Mouse (Mus musculus) gastrocnemius, adult 18-20 months (tissue): ENCODE data around the gene Ftsj3. TPM values are rescaled to one million over a fixed set of nuclear protein-coding genes. Genes with fewer than 3 reads are reported as not detected.

Source experiments
- DNase-seq: peaks from one replicate; pipeline ENCODE4 v3.0.0; 2021; ENCODE audit warnings: low spot score
- long read RNA-seq, 2 experiments: library from polyadenylated mRNA; stranded (forward); transcript quantifications; one replicate each; pipeline ENCODE4 v2.0.0; 2021
- total RNA-seq, 2 experiments: library from RNA; stranded (reverse); gene quantifications; 2 replicates each; pipeline ENCODE4 v1.2.3; 2021

Gene Ftsj3
- total RNA-seq: 10 to 100 TPM; 20.7 to 20.9 TPM
- long read RNA-seq, experiment 1, transcript Ftsj3-201 (21 exons, 3,144 nt): major isoform, 22 of 28 reads
- long read RNA-seq, experiment 1, partial matches to known transcripts: 4 of 28 reads
- long read RNA-seq, experiment 1, other reads (novel, unspliced or antisense): 2 of 28 reads
- long read RNA-seq, experiment 2, transcript Ftsj3-201 (21 exons, 3,144 nt): major isoform, 32 of 38 reads
- long read RNA-seq, experiment 2, partial matches to known transcripts: 5 of 38 reads
- long read RNA-seq, experiment 2, other reads (novel, unspliced or antisense): 1 of 38 reads

DNA sequence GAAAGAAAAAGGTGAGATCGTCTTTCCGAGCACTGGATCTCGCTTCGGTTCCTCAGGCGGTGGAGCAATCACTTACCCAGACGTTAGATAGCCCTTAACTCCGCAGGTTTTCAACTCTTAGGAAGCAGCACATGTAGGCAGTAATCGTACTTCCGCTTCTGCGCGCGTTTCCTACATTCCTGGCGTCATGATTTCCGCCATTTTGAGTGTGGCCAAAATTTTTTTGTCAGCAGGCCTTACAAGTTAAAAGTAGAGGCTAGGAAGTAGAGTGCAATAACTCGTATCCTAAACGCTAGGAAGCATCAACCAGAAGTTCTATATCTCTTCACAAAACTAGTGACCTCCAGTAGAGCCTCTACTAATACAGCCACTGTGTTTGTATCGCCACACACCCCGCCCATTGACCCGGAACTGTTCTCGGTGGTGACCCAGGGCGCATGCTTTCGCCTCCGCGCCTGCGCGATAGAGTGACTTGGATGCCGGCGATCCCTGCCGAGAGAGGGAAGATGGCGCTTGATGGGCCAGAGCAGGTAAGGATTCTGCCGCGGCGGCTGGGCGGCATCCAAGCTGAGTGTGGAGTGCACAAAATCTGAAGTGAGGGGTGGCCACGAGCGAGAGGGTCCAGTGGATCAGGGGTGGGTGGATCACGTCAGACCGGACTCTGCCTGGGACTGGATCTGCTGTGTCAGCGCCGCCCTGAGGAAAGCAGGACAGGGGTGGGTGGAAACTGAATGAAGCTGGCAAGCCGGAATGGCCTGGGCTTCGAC lies at the start of gene Ftsj3, which contains the start of gene Psmc5:
Gene Ftsj3 (minus strand): TSS at position 395 of the 767 bp plus-strand sequence.
Gene Psmc5 (plus strand): TSS at position 470 of the 767 bp plus-strand sequence.
- peak; percentile 99 for DNase-seq

DNA sequence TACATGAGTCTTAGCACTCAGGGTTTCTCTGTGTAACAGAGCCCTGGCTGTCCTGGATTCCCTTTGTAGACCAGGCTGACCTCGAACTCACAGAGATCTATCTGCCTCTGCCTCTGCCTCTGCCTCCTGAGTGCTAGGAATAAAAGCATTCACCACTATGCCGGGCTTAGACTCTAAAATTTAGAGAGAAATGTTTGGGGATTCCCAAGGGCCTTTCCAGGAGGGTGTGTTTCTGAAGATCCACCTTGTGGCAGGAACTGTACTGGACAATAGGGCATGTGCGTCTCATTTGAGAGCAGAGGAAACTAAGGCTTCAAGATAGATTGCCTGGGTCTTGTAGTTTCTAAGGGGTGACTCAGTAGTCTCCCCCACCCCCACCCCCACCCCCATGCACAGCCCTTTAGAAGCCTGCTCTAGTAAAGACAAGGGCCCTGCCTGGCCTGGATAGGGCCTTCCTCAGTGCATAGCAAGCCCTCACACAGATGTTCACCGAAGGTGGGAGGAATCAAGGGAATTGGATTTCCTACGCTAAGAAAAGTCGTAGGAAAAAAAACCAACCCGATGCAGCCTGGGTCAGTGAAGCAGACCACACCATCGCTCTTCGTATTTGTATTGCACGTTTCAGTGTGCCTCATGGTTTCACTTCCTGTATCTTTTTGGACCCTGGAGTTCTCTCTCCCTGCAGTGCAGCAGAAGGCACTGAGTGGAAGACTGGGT lies 49.6 kb upstream of the Ftsj3 start:
- no peak for DNase-seq

DNA sequence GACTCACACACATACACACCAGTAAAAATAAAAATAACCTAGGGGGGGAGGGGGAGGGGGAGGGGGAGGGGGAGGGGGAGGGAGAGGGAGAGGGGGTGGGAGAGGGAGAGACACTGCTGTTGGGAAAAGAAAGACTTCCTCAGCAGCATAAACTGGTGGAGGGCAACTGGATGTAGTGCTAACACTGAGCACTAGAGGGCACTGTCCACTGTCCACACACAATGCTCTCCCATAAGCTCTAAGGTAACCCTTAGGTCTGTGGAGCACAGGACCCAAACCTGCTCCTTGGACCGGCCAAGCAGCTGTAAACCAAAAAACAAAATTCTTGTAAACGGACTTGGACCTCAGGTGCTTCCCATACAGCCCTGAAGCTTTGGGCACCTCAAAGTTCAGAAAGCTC lies 46.8 kb upstream of the Ftsj3 start:
- peak; percentile 62 for DNase-seq

DNA sequence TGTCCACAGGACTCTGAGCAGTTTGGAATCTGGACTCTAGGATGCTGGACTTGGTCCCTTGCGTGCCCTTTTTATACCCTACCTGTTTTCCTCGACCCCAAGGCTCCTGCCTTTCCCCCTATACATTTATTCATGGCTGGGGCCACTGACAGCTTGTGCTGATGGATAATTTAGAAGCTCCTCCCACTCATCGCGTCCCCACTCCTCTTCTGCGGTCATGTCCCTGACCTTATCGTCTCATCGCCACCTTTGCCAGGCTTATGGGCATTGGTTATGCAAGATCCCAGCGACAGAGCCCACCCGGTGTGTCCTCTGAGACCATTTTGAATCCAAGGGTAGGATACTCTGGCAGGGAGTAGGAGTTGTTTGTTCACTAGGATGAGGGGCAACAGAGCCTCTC lies 45.9 kb upstream of the Ftsj3 start, which contains the start of gene Gh:
Gene Gh (minus strand): TSS at position 101 of the 400 bp plus-strand sequence.
- DNase-seq: no peak

GRCm38 (mm10) chr11:106291861-106292260 lies 36.0 kb upstream of the Ftsj3 start:
- DNase-seq: no peak

DNA sequence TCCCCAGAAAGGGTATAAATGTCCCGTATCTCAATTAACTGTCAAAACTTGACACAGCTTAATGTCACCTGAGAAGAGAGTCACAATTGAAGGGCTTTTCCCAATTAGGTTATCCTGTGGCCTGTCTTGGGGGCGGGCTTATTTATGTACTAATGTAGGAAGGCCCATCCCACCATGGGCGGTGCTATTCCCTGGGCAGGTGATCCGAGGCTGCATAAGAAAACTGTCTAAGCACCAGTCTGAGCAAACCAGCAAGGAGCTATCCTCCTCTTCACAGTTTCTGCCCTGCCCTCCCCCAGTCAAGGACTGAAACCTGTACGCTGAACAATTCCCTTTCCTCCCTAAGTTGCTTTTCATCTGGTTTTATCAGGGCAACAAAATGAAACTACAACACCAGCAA lies 34.5 kb upstream of the Ftsj3 start:
- DNase-seq: no peak

GRCm38 (mm10) chr11:106289369-106289768 lies 33.5 kb upstream of the Ftsj3 start:
- DNase-seq: peak; percentile 61

- DNase-seq: no peak
Observed at GRCm38 (mm10) chr11:106286987-106287386, 31.1 kb upstream of the Ftsj3 start.

GRCm38 (mm10) chr11:106286206-106286605 lies 30.3 kb upstream of the Ftsj3 start:
- DNase-seq: no peak

DNA sequence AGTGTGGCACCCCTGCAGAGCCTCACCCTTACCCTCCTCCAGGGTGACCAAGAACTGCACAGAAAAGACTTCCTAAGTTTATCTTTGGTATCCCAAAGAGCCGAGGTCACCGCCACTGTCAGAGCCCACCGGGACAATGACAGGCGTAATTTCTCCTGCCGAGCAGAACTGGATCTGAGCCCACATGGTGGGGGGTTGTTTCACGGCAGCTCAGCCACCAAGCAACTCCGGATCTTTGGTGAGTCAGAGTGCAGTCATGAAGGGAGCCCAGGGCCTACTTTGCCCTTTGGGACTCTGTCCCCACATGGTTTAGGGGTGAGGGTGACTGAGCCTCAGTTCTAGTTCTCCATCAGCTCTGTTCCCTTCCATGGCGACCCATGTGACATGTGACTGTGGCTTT lies 28.2 kb upstream of the Ftsj3 start:
- no peak for DNase-seq

DNA sequence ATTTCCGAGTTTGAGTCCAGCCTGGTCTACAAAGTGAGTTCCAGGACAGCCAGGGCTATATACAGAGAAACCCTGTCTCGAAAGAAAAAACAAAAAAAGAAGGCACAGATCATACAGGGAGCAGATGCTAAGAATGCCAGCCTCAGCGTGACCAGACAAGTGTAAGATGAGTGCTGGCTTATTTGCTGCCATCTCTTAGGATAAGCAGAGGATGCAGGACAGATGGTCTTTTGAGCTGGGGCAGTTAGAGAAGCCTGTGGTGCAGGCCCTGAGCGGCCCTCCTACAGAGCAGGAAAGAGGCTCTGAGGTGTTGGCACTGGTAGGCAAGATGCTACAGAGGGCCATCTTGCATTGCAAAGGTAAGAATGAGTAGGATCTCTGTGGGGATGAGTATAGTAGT lies 27.5 kb upstream of the Ftsj3 start:
- DNase-seq: no peak

DNA sequence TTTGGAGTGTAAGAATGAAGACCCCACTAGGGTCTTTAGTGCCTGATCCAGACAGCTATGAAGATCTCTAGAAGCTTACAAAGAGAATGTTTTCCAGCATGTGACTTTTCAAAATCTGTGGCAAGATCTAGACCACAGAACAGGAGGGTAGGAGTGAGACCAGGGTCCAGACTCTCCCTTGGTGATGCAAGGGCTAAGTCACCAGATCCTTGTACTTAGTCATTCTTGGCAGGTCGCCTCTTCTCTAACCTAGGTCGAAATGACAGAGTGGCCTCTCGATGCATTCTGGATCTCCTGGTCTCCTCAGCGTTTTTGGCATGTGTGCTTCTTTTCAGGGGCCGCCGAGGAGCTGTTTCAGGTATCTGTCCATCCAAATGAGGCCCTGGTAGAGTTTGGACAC lies 26.6 kb upstream of the Ftsj3 start:
- no peak for DNase-seq

GRCm38 (mm10) chr11:106276454-106276853 lies 20.6 kb upstream of the Ftsj3 start, which contains the start of gene Tcam1:
TSS of gene Tcam1 (plus strand) at chr11:106276672.
- peak; percentile 96 for DNase-seq

GRCm38 (mm10) chr11:106274971-106275411 lies 19.1 kb upstream of the Ftsj3 start:
- DNase-seq: no peak

- no peak for DNase-seq
Observed at GRCm38 (mm10) chr11:106274374-106274773, 18.5 kb upstream of the Ftsj3 start.

- DNase-seq: no peak
Observed at GRCm38 (mm10) chr11:106273811-106274210, 17.9 kb upstream of the Ftsj3 start.

- DNase-seq: no peak
Observed at GRCm38 (mm10) chr11:106273311-106273684, 17.4 kb upstream of the Ftsj3 start.

DNA sequence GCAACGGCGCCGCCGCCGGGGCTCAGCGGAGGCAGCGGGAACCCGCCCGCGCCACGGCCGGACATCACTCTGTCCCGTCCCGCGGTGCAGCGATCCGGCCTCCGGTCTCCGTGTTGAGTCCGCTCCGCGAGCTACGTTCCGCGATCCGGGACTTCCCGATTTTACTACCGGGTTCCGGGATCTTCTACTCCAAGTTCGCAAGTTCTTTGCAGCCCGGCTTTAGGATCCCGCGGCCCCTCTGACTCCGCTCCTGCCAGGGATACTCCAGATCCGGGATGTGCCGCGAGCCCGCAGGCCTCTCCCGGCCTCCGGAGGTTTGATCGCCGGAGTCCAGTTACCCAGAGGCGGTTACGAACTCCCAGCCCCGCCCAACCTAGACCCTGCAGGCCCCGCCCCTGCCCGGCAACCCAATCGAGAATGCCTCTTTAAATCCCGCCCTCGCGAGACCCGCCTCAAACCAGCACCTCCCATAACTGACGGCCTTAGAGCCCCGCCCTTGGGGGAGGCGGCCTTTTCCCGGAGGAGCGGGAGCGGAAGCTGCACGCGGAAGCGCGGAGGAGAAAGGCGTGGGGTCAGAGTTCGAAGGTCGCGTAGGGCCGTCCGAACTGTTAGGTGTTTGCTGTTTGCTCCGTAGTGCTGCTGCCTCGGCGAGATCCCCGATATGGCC lies 16.9 kb upstream of the Ftsj3 start, which contains the start of gene Smarcd2:
Gene Smarcd2 (minus strand): TSS at position 329 of the 667 bp plus-strand sequence.
- DNase-seq: peak; percentile 100

- peak; percentile 43 for DNase-seq
Observed at GRCm38 (mm10) chr11:106271794-106272643, 16.1 kb upstream of the Ftsj3 start.

GRCm38 (mm10) chr11:106271131-106271793 lies 15.4 kb upstream of the Ftsj3 start:
- DNase-seq: no peak
